ENCODE assay signal across 10 mouse cellular contexts in genomic region chr10:99451639-99452417, GRCm38 (mm10).
DNase-seq lines count a peak whose midpoint lies in the region; ATAC-seq and TF ChIP-seq lines count a peak whose summit lies in the region.
"Had no signal": no experiment of that assay in that cellular context is flagged by ENCODE, and none has a peak within 500 bp of the region (broad histone marks: within the 10 kb centered on the region; RNA-seq: fewer than 3 reads in every experiment).

No protein-coding gene starts in this region.

- H3K27me3 ChIP-seq in heart, embryonic 16.5 days (ENCODE audit: control insufficient read depth, insufficient read depth, low read length) = no peaks in the 10 kb centered on the region
- H3K27me3 ChIP-seq in embryonic facial prominence, embryonic 11.5 days (ENCODE audit: control insufficient read depth, insufficient read depth, low read length) = no peaks in the 10 kb centered on the region
- no peaks in the 10 kb centered on the region for H3K27me3 ChIP-seq in hindbrain, postnatal 0 days (ENCODE audit: insufficient read depth, low read length)
- H3K27me3 ChIP-seq in neural tube, embryonic 15.5 days (replicated peaks) = no peaks in the 10 kb centered on the region
- H3K27me3 ChIP-seq in liver, embryonic 12.5 days (replicated peaks) = no peaks in the 10 kb centered on the region
- H3K27me3 ChIP-seq: limb, embryonic 12.5 days had no signal

- no peak for DNase-seq in heart, postnatal 14 days
- DNase-seq in embryonic facial prominence, embryonic 11.5 days (ENCODE audit: low spot score) = no peak
- DNase-seq in hindbrain, postnatal 0 days (ENCODE audit: low spot score) = peak; percentile 27
- DNase-seq in liver = no peak
- DNase-seq in urinary bladder, postnatal 10 days (ENCODE audit: low spot score) = no peak
- DNase-seq: kidney, postnatal 25 days had no signal

- intact Hi-C loops in heart, postnatal 14 days (cut with DNase I) = no loop called here

- no peak overlapping the region for H3K4me3 ChIP-seq in heart, embryonic 16.5 days (ENCODE audit: low read length)
- H3K4me3 ChIP-seq in embryonic facial prominence, embryonic 11.5 days (ENCODE audit: low read depth, low read length) = no peak overlapping the region
- no peak overlapping the region for H3K4me3 ChIP-seq in hindbrain, postnatal 0 days (ENCODE audit: low read length)
- no peak overlapping the region for H3K4me3 ChIP-seq in neural tube, embryonic 15.5 days (replicated peaks)
- H3K4me3 ChIP-seq in liver, embryonic 12.5 days = no peak overlapping the region
- H3K4me3 ChIP-seq: limb, embryonic 12.5 days had no signal

- 35% methylated on average over 10 of the region's 10 CpGs for WGBS in heart, embryonic 16.5 days
- WGBS in embryonic facial prominence, embryonic 11.5 days = 38% methylated on average over 10 of the region's 10 CpGs
- WGBS in hindbrain, postnatal 0 days = 12% methylated on average over 10 of the region's 10 CpGs
- 16% methylated on average over 10 of the region's 10 CpGs for WGBS in neural tube, embryonic 15.5 days
- WGBS in liver, embryonic 12.5 days (ENCODE audit: insufficient replicate concordance) = 54% methylated on average over 10 of the region's 10 CpGs

- H3K9me3 ChIP-seq in heart, embryonic 16.5 days (replicated peaks; ENCODE audit: control insufficient read depth, low read length) = no peaks in the 10 kb centered on the region
- no peaks in the 10 kb centered on the region for H3K9me3 ChIP-seq in embryonic facial prominence, embryonic 11.5 days (replicated peaks; ENCODE audit: control insufficient read depth, low read length)
- no peaks in the 10 kb centered on the region for H3K9me3 ChIP-seq in hindbrain, postnatal 0 days (ENCODE audit: low read length)
- H3K9me3 ChIP-seq in neural tube, embryonic 15.5 days (replicated peaks) = no peaks in the 10 kb centered on the region
- no peaks in the 10 kb centered on the region for H3K9me3 ChIP-seq in liver, embryonic 12.5 days (replicated peaks)
- H3K9me3 ChIP-seq: limb, embryonic 12.5 days had no signal

- H3K4me1 ChIP-seq in heart, embryonic 16.5 days (ENCODE audit: control insufficient read depth, insufficient read depth, low read length) = peaks cover 9% of the 10 kb centered on the region; the same call in 1 of the 2 replicates
- H3K4me1 ChIP-seq in embryonic facial prominence, embryonic 11.5 days (ENCODE audit: control insufficient read depth, insufficient read depth, low read length) = no peaks in the 10 kb centered on the region
- no peaks in the 10 kb centered on the region for H3K4me1 ChIP-seq in hindbrain, postnatal 0 days (ENCODE audit: insufficient read depth, low read length)
- H3K4me1 ChIP-seq in neural tube, embryonic 15.5 days = peaks cover 5% of the 10 kb centered on the region
- no peaks in the 10 kb centered on the region for H3K4me1 ChIP-seq in liver, embryonic 12.5 days

- H3K4me2 ChIP-seq in heart, embryonic 16.5 days (ENCODE audit: low read depth, low read length) = no peak overlapping the region
- H3K4me2 ChIP-seq in embryonic facial prominence, embryonic 11.5 days (ENCODE audit: low read depth, low read length) = no peak overlapping the region
- 0 out of 2 replicates have a peak overlapping the region, but pooled peaks have one; percentile 2 for H3K4me2 ChIP-seq in hindbrain, postnatal 0 days (ENCODE audit: low read depth, low read length)
- H3K4me2 ChIP-seq in neural tube, embryonic 15.5 days = peak overlapping the region; percentile 26
- no peak overlapping the region for H3K4me2 ChIP-seq in liver, embryonic 12.5 days
- H3K4me2 ChIP-seq: limb, embryonic 12.5 days had no signal

- peak overlapping the region; percentile 32; the same call in 1 of the 2 replicates for H3K27ac ChIP-seq in heart, embryonic 16.5 days (ENCODE audit: low read length)
- no peak overlapping the region for H3K27ac ChIP-seq in embryonic facial prominence, embryonic 11.5 days (replicated peaks; ENCODE audit: low read depth, low read length)
- H3K27ac ChIP-seq in hindbrain, postnatal 0 days = no peak overlapping the region
- peak overlapping the region; percentile 52 for H3K27ac ChIP-seq in neural tube, embryonic 15.5 days (replicated peaks)
- no peak overlapping the region for H3K27ac ChIP-seq in liver, embryonic 12.5 days
- H3K27ac ChIP-seq: limb, embryonic 12.5 days had no signal

- H3K36me3 ChIP-seq in heart, embryonic 16.5 days (ENCODE audit: control insufficient read depth, insufficient read depth) = no peaks in the 10 kb centered on the region
- no peaks in the 10 kb centered on the region for H3K36me3 ChIP-seq in embryonic facial prominence, embryonic 11.5 days (replicated peaks; ENCODE audit: control insufficient read depth, insufficient read depth, low read depth, low read length)
- no peaks in the 10 kb centered on the region for H3K36me3 ChIP-seq in hindbrain, postnatal 0 days (ENCODE audit: insufficient read depth, low read length)
- no peaks in the 10 kb centered on the region for H3K36me3 ChIP-seq in neural tube, embryonic 15.5 days
- no peaks in the 10 kb centered on the region for H3K36me3 ChIP-seq in liver, embryonic 12.5 days
- H3K36me3 ChIP-seq: limb, embryonic 12.5 days had no signal

- no peak overlapping the region for H3K9ac ChIP-seq in heart, embryonic 16.5 days (ENCODE audit: low read length)
- H3K9ac ChIP-seq in embryonic facial prominence, embryonic 11.5 days (replicated peaks; ENCODE audit: low read length) = no peak overlapping the region
- no peak overlapping the region for H3K9ac ChIP-seq in hindbrain, postnatal 0 days (replicated peaks; ENCODE audit: low read length)
- H3K9ac ChIP-seq in neural tube, embryonic 15.5 days (replicated peaks) = no peak overlapping the region
- no peak overlapping the region for H3K9ac ChIP-seq in liver, embryonic 12.5 days
- H3K9ac ChIP-seq: limb, embryonic 12.5 days had no signal

- no peak for ATAC-seq in heart, embryonic 16.5 days (replicated peaks; ENCODE audit: extremely low read depth, insufficient read depth, low FRiP score)
- 0 out of 2 replicates have a peak, but pooled peaks have one; percentile 44 for ATAC-seq in embryonic facial prominence, embryonic 11.5 days (replicated peaks; ENCODE audit: insufficient number of reproducible peaks, low FRiP score, low TSS enrichment, low read depth)
- peak; percentile 56; the same call in 1 of the 2 replicates for ATAC-seq in hindbrain, postnatal 0 days
- ATAC-seq in neural tube, embryonic 15.5 days (ENCODE audit: low FRiP score) = peak; percentile 57
- no peak for ATAC-seq in liver, embryonic 12.5 days

- TF ChIP-seq CTCF in hindbrain, postnatal 0 days (IDR thresholded peaks at IDR 0.05; ENCODE audit: low read depth) = no peak

Comparison
In these comparisons a context has a peak if more than half of its experiments do, and no peak if none do; other contexts are left out.
1. ATAC-seq: peak in embryonic facial prominence, embryonic 11.5 days (single experiment), hindbrain, postnatal 0 days (single experiment) and neural tube, embryonic 15.5 days (single experiment); none in heart, embryonic 16.5 days (single experiment) and liver, embryonic 12.5 days (single experiment).
2. H3K27ac ChIP-seq: peak in heart, embryonic 16.5 days (single experiment) and neural tube, embryonic 15.5 days (single experiment); none in embryonic facial prominence, embryonic 11.5 days (single experiment), hindbrain, postnatal 0 days (single experiment) and liver, embryonic 12.5 days (single experiment).
3. H3K4me2 ChIP-seq: peak in hindbrain, postnatal 0 days (single experiment) and neural tube, embryonic 15.5 days (single experiment); none in heart, embryonic 16.5 days (single experiment), embryonic facial prominence, embryonic 11.5 days (single experiment) and liver, embryonic 12.5 days (single experiment).